Mouse (Mus musculus) liver, postnatal 0 days (tissue): ENCODE measurements at regions not wholly inside any gene's neighbourhood (a gene's known extent, or its start where the extent isn't known, plus 50 kb on each side); places are given as distances from the start of the nearest gene placed in this dataset.

Experiments used
- CTCF ChIP-seq: sonication (generic); IDR thresholded peaks from 2 replicates; pipeline ENCODE4 v1.5.1; 2016; ENCODE audit warnings: antibody characterized with exemption, low read depth
- EP300 ChIP-seq: IDR thresholded peaks from 2 replicates; pipeline ENCODE4 v1.6.1; 2016; ENCODE audit warnings: antibody characterized with exemption, low read depth, mild to moderate bottlenecking

DNA sequence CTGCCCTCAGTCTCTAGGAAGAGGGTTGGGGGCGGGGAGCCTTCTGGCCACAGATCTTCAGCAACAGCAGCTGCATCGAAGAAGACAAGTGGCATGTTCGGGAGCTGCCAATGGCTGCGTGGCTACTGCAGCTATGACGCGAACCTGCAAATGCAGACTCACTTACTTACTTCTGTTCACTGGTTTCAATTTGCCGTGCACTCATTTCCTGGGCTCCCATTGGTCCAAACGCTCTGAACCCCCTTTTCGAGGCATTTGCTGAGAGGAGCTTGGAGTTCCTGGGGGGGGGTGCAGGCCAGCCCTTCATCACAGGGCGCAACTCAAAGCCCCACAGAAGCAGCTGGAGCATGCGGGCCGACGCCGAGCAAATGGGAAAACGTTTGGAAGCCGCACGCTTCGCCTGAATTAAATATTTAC is 362.4 kb downstream of the H2al1j start:
- TF ChIP-seq CTCF (no peak), EP300 (no peak)
